Mouse (Mus musculus): ENCODE results near the gene Atxn1. TPM values are rescaled to one million over a fixed set of nuclear protein-coding genes. Genes with fewer than 3 reads are reported as not detected.

Gene Atxn1
- polyA plus RNA-seq, 1 experiment from 2014 or later = 8.3 TPM

- ATAC-seq (no peak), DNase-seq (ENCODE audit: low read depth, low spot score) (no peak)
- no peak for TF ChIP-seq CTCF (IDR thresholded peaks at IDR 0.05)
- in situ Hi-C loops (cut with MboI; ENCODE audit: low pct_unique_long_range_greater_than_20kb) = loop anchor here (5.0 kb wide), 1 partner anchor 40 kb away; no protein-coding TSS in a partner anchor
- POLR2A ChIA-PET = interaction anchor here (0.6 to 0.7 kb wide), 2 partner anchors 10 to 1722 kb away, joined by 3 to 4 read pairs; no protein-coding TSS in a partner anchor
- CTCF ChIA-PET = interaction anchor here (1.1 kb wide), 1 partner anchor 9 kb away, joined by 3 read pairs; no protein-coding TSS in a partner anchor
- H3K27me3 ChIP-seq = no peaks in the 10 kb centered on the region
Observed at GRCm38 (mm10) chr13:45917058-45918005, 47.5 kb downstream of the Atxn1 start.

- ATAC-seq (peak; percentile 29), DNase-seq (ENCODE audit: low read depth, low spot score) (no peak)
- no peaks in the 10 kb centered on the region for H3K27me3 ChIP-seq
- TF ChIP-seq CTCF (IDR thresholded peaks at IDR 0.05) = peak; percentile 11
- CTCF ChIA-PET = no interaction called here
- POLR2A ChIA-PET = interaction anchor here (0.6 to 1.3 kb wide), 2 partner anchors 34 to 68 kb away, joined by 3 to 4 read pairs; no protein-coding TSS in a partner anchor
- in situ Hi-C loops (cut with MboI; ENCODE audit: low pct_unique_long_range_greater_than_20kb) = loop anchor here (5.0 kb wide), 1 partner anchor 41 kb away; no protein-coding TSS in a partner anchor
Observed at GRCm38 (mm10) chr13:45915921-45916320, 48.9 kb downstream of the Atxn1 start.

GRCm38 (mm10) chr13:45915026-45915425, 49.8 kb downstream of the Atxn1 start:
- ChIA-PET POLR2A (interaction anchor here (0.6 kb wide), 2 partner anchors 32 to 33 kb away, joined by 3 to 4 read pairs; no protein-coding TSS in a partner anchor), CTCF (no interaction called here)
- H3K27me3 ChIP-seq = no peaks in the 10 kb centered on the region
- in situ Hi-C loops (cut with MboI; ENCODE audit: low pct_unique_long_range_greater_than_20kb) = loop anchor here (5.0 kb wide), 1 partner anchor 42 kb away; no protein-coding TSS in a partner anchor
- no peak for DNase-seq (ENCODE audit: low read depth, low spot score)
- ATAC-seq = no peak
- TF ChIP-seq CTCF (IDR thresholded peaks at IDR 0.05) = no peak

DNA sequence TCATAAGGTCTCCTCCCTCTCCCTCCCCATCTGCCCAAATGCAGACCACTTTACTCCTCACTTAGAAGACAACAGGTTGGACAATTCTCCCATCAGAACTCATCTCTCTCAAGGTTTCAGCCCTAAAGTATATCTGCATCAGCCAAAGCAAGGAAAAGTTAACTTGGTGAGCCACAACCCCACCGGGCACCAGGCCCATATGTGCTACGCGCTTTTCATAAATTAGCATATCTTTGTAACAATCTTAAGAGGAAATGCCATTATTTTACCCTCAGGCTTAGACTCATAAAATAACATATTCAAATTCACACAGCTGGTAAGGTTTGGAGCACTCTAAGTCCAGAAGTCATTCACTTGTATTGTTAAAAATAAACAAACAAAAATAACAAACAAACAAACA, 50.7 kb downstream of the Atxn1 start:
- in situ Hi-C loops (cut with MboI; ENCODE audit: low pct_unique_long_range_greater_than_20kb) = no loop called here
- no peak for ATAC-seq
- ChIA-PET POLR2A (interaction anchor here (0.6 kb wide), 1 partner anchor 41 kb away, joined by 3 read pairs; no protein-coding TSS in a partner anchor), CTCF (no interaction called here)
- no peak for DNase-seq (ENCODE audit: low read depth, low spot score)
- no peak for TF ChIP-seq CTCF (IDR thresholded peaks at IDR 0.05)
- no peaks in the 10 kb centered on the region for H3K27me3 ChIP-seq

DNA sequence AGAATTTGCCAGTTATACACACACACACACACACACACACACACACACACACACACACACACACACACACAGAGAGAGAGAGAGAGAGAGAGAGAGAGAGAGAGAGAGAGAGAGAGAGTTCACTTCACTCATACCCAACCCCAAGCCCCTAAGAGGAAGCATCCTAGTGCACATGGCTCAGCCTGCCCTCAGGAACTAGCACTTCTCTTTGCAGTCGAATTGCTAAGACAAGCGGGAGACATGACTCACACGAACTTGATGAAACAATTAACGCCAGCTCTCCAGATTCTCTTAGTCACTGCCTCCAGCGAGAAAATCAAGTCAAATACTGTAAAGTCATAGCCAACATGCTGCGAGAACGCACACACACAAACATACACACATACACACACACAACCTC, 53.0 kb downstream of the Atxn1 start:
- no peaks in the 10 kb centered on the region for H3K27me3 ChIP-seq
- ATAC-seq = no peak
- CTCF ChIA-PET = interaction anchor here (0.9 to 1.6 kb wide), 4 partner anchors 9 to 54 kb away, joined by 3 to 4 read pairs (median 3); no protein-coding TSS in a partner anchor
- in situ Hi-C loops (cut with MboI; ENCODE audit: low pct_unique_long_range_greater_than_20kb) = no loop called here
- DNase-seq (ENCODE audit: low read depth, low spot score) = peak; percentile 66
- TF ChIP-seq CTCF (IDR thresholded peaks at IDR 0.05) = no peak
- POLR2A ChIA-PET = interaction anchor here (0.7 to 1.5 kb wide), 3 partner anchors 16 to 363 kb away, joined by 3 to 4 read pairs (median 3); no protein-coding TSS in a partner anchor

DNA sequence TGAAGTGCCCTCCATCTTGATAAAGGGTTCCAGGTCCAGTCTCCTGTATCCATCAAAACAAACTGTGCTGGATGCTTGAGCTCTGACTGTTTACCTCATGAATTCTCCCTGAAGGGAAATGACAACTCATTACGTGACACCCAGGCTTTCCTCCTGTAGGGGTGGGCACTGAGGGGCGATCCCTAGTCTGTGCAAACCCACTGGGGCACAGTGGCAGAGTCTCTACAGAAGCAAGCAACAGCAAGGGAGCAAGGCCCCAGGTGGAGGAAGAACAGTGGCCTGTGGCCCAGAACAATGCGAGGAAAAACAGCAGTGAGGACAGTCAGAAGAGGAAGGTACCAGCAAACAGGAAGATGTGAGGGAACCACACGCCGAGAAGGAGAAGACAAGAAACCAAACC, 53.7 kb downstream of the Atxn1 start:
- CTCF ChIA-PET = interaction anchor here (0.9 to 1.6 kb wide), 5 partner anchors 10 to 55 kb away, joined by 3 to 4 read pairs (median 3); no protein-coding TSS in a partner anchor
- DNase-seq (ENCODE audit: low read depth, low spot score) (no peak), ATAC-seq (no peak)
- in situ Hi-C loops (cut with MboI; ENCODE audit: low pct_unique_long_range_greater_than_20kb) = no loop called here
- POLR2A ChIA-PET = interaction anchor here (1.1 to 1.5 kb wide), 2 partner anchors 16 to 52 kb away, joined by 3 to 4 read pairs; no protein-coding TSS in a partner anchor
- H3K27me3 ChIP-seq = no peaks in the 10 kb centered on the region
- TF ChIP-seq CTCF (IDR thresholded peaks at IDR 0.05) = no peak

- no peaks in the 10 kb centered on the region for H3K27me3 ChIP-seq
- ChIA-PET CTCF (interaction anchor here (1.3 kb wide), 2 partner anchors 9 to 11 kb away, joined by 3 to 4 read pairs; no protein-coding TSS in a partner anchor), POLR2A (interaction anchor here (1.5 kb wide), 1 partner anchor 53 kb away, joined by 4 read pairs; no protein-coding TSS in a partner anchor)
- TF ChIP-seq CTCF (IDR thresholded peaks at IDR 0.05) = no peak
- in situ Hi-C loops (cut with MboI; ENCODE audit: low pct_unique_long_range_greater_than_20kb) = no loop called here
- DNase-seq (ENCODE audit: low read depth, low spot score) = no peak
- ATAC-seq = no peak
Observed at GRCm38 (mm10) chr13:45910348-45910747, 54.5 kb downstream of the Atxn1 start.

GRCm38 (mm10) chr13:45907181-45907691, 57.6 kb downstream of the Atxn1 start:
- ATAC-seq = peak; percentile 60
- in situ Hi-C loops (cut with MboI; ENCODE audit: low pct_unique_long_range_greater_than_20kb) = no loop called here
- ChIA-PET CTCF (interaction anchor here (1.4 kb wide), 1 partner anchor 10 kb away, joined by 3 read pairs; no protein-coding TSS in a partner anchor), POLR2A (interaction anchor here (0.6 to 1.5 kb wide), 3 partner anchors 10 to 86 kb away, joined by 3 read pairs; no protein-coding TSS in a partner anchor)
- no peaks in the 10 kb centered on the region for H3K27me3 ChIP-seq
- no peak for DNase-seq (ENCODE audit: low read depth, low spot score)
- no peak for TF ChIP-seq CTCF (IDR thresholded peaks at IDR 0.05)

- in situ Hi-C loops (cut with MboI; ENCODE audit: low pct_unique_long_range_greater_than_20kb) = no loop called here
- no peaks in the 10 kb centered on the region for H3K27me3 ChIP-seq
- no peak for ATAC-seq
- no peak for TF ChIP-seq CTCF (IDR thresholded peaks at IDR 0.05)
- ChIA-PET CTCF (no interaction called here), POLR2A (interaction anchor here (0.6 to 1.5 kb wide), 3 partner anchors 9 to 86 kb away, joined by 3 read pairs; no protein-coding TSS in a partner anchor)
- no peak for DNase-seq (ENCODE audit: low read depth, low spot score)
Observed at GRCm38 (mm10) chr13:45906438-45907166, 58.2 kb downstream of the Atxn1 start.

GRCm38 (mm10) chr13:45904955-45905354, 59.9 kb downstream of the Atxn1 start:
- no peak for TF ChIP-seq CTCF (IDR thresholded peaks at IDR 0.05)
- in situ Hi-C loops (cut with MboI; ENCODE audit: low pct_unique_long_range_greater_than_20kb) = no loop called here
- POLR2A ChIA-PET = no interaction called here
- CTCF ChIA-PET = no interaction called here
- ATAC-seq (no peak), DNase-seq (ENCODE audit: low read depth, low spot score) (no peak)
- no peaks in the 10 kb centered on the region for H3K27me3 ChIP-seq

Measured in Patski (cell line).